Mouse (Mus musculus): ENCODE data around the gene Rpl27a. TPM values are rescaled to one million over a fixed set of nuclear protein-coding genes. Genes with fewer than 3 reads are reported as not detected.

The Rpl27a gene
- polyA plus RNA-seq, 1 experiment: 208 TPM

DNA sequence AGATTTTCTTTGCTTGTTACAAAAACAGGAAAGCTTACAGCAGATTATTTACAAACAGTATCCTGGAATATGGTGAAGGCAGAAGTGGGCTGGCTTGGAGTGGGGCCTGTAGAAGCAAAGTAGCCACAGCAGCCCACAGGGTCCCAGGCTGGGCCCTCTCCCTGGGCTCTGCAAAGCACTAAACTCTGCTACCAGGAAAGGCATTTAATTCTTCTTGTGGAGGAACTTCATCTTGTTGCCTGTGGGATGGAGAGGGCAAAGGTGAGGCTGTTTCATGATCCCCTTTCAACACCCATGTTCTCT is 5.4 kb downstream of the Rpl27a start:
- peaks cover 13% of the 10 kb centered on the region for H3K4me1 ChIP-seq (ENCODE audit: control insufficient read depth, insufficient read depth, low read length)
- TF ChIP-seq POLR2A (IDR thresholded peaks at IDR 0.05; ENCODE audit: borderline replicate concordance, extremely low read depth, low read depth, low read length) (no peak), CTCF (IDR thresholded peaks at IDR 0.05; ENCODE audit: insufficient read depth, low read length) (no peak)

DNA sequence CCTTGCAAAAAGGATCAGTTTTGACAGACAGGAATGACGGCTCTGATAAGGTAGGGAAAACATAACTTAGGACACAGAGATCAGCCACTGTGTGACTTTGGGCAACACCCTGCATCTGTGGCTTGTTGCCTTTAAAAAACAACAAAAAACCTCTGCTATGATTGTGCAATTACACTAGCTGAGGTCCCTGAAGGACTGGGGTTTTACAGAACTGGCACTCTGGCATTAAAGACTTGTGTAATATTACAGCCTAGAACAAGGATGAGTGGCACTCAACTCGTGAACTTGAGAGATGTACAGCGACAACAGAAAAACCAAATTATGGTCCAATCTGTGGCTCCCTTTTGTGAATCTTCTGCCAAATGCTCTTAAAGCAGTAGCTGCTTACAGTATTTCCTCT is 5.8 kb downstream of the Rpl27a start:
- 66% methylated on average over 3 of the region's 3 CpGs for WGBS
- Histone ChIP-seq H3K4me1 (ENCODE audit: control insufficient read depth, insufficient read depth, low read length) (peaks cover 14% of the 10 kb centered on the region), H3K4me3 (replicated peaks; ENCODE audit: extremely low read depth, low read depth, low read length) (no peak overlapping the region)
- TF ChIP-seq POLR2A (IDR thresholded peaks at IDR 0.05; ENCODE audit: borderline replicate concordance, extremely low read depth, low read depth, low read length) (no peak), CTCF (IDR thresholded peaks at IDR 0.05; ENCODE audit: insufficient read depth, low read length) (no peak)
- no peak for DNase-seq

More for the DNA sequence above, 5.4 kb downstream of the Rpl27a start:
- DNase-seq: no peak
- H3K4me3 ChIP-seq (replicated peaks; ENCODE audit: extremely low read depth, low read depth, low read length): no peak overlapping the region

DNA sequence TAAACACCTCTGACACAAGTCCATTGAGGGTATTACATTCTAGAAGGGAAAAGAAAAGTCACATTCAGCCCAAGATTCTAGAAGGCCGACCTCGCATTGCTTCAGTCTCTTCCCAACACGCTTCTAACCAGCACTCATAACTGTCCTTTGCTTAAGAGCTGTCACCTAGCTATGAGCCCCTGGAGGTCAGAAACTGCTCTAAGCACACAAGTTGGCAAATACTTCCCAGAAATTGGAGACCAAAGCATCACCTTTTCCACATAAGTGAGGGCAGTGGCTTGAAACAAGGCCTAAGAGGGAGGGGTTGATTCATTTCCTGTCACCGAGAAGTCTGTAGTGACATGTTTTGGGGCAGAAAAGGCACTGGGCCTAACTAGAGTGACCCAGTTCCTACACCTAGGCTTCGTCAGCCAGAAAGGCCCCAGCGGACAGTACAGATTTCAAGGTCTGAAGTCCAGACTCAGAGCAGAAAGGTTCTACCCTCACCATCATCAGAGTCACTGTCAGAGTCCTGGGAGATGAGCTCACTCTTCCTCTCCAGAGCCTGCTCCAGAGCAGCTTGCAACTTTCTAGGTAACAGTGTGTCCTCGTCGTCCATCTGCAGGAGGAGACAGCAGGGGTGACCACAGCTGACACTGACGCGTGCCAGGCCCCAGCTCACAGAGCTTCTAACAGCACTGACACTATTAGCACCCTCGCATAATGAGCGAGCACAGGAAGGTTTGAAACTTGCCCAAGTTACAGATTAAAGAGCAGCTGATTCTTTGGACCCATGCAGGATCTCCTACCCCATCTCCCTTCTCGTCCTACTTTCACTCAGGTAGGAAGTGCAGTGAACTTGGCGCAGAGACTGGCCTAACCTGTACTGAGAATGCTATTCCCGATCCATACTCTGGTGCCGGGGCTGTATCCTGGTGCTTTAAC is 7.1 kb downstream of the Rpl27a start:
- Histone ChIP-seq H3K4me1 (ENCODE audit: control insufficient read depth, insufficient read depth, low read length) (peaks cover 17% of the 10 kb centered on the region), H3K4me3 (replicated peaks; ENCODE audit: extremely low read depth, low read depth, low read length) (no peak overlapping the region)
- 67% methylated on average over 16 of the region's 16 CpGs for WGBS
- DNase-seq: no peak
- TF ChIP-seq POLR2A (IDR thresholded peaks at IDR 0.05; ENCODE audit: borderline replicate concordance, extremely low read depth, low read depth, low read length): no peak
- no peak for TF ChIP-seq CTCF (IDR thresholded peaks at IDR 0.05; ENCODE audit: insufficient read depth, low read length)

DNA sequence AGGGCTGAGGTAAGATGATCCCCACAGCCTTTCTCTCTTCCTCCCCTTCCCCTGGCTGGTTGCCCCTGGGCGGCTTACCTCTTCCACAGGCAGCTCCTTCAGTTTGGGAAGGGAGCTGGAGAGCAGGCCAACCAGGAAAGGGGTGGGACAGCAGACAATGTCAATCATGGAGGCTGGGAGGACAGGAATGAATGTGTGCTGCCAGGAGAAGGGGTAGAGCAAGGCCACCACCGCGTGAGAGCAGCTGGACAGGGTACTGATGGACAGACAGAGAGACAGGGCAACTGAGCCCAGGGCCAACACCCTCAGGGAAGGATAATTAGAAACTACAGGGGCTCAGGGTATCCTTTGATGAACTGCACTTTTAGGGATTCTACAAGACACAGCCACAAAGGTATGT is 8.6 kb downstream of the Rpl27a start:
- 47% methylated on average over 3 of the region's 3 CpGs for WGBS

DNA sequence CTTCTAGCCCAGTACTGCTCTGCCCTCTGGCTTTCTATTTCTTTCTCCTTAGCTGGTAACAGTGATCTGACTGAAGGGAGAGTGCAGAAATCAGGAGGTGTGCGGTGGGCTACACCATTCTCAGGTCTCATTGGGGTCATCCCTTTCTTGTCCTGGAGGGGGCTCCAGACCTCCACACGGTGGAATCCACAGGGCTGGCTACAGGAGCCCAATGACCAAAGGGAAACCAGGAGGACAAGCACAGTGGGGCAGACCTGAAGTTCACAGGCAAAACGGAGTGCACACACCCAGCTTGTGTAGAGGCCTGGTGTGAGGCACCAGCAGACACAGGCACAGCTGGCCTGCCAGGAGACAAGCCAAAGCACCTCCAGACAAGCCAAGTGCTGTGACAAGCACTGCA is 9.4 kb downstream of the Rpl27a start:
- peaks cover 26% of the 10 kb centered on the region for H3K4me1 ChIP-seq (ENCODE audit: control insufficient read depth, insufficient read depth, low read length)
- TF ChIP-seq POLR2A (IDR thresholded peaks at IDR 0.05; ENCODE audit: borderline replicate concordance, extremely low read depth, low read depth, low read length): no peak
- peak; percentile 65 for TF ChIP-seq CTCF (IDR thresholded peaks at IDR 0.05; ENCODE audit: insufficient read depth, low read length)
- peak; percentile 47 for DNase-seq
- H3K4me3 ChIP-seq (replicated peaks; ENCODE audit: extremely low read depth, low read depth, low read length): no peak overlapping the region
- 19% methylated on average over 3 of the region's 3 CpGs for WGBS

More for the DNA sequence above, 8.6 kb downstream of the Rpl27a start:
- no peak overlapping the region for H3K4me3 ChIP-seq (replicated peaks; ENCODE audit: extremely low read depth, low read depth, low read length)
- peaks cover 26% of the 10 kb centered on the region for H3K4me1 ChIP-seq (ENCODE audit: control insufficient read depth, insufficient read depth, low read length)
- no peak for DNase-seq
- TF ChIP-seq POLR2A (IDR thresholded peaks at IDR 0.05; ENCODE audit: borderline replicate concordance, extremely low read depth, low read depth, low read length) (no peak), CTCF (IDR thresholded peaks at IDR 0.05; ENCODE audit: insufficient read depth, low read length) (no peak)

DNA sequence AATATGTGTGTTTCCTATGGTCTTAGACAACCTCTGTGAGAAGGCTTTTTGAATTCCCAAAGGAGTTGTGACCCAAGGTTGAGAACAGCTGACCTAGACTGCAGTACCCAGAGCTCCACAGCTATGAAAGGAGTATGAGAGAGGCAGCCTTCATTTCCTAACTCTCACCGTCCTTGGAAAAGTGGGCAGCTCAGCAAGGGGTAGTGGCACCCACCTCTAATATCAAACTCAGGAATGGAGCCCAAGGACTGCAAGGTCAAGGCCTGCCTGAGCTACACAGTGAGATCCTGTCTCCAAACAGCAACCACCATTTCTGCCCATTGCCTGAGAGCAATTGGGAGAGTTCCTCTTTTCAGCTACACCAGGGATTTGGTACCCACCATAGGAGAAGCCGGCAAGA is 10.8 kb downstream of the Rpl27a start:
- H3K4me3 ChIP-seq (replicated peaks; ENCODE audit: extremely low read depth, low read depth, low read length): no peak overlapping the region
- peaks cover 17% of the 10 kb centered on the region for H3K4me1 ChIP-seq (ENCODE audit: control insufficient read depth, insufficient read depth, low read length)
- TF ChIP-seq POLR2A (IDR thresholded peaks at IDR 0.05; ENCODE audit: borderline replicate concordance, extremely low read depth, low read depth, low read length): no peak
- TF ChIP-seq CTCF (IDR thresholded peaks at IDR 0.05; ENCODE audit: insufficient read depth, low read length): no peak
- no peak for DNase-seq
- WGBS: 64% methylated on average over 2 of the region's 2 CpGs

DNA sequence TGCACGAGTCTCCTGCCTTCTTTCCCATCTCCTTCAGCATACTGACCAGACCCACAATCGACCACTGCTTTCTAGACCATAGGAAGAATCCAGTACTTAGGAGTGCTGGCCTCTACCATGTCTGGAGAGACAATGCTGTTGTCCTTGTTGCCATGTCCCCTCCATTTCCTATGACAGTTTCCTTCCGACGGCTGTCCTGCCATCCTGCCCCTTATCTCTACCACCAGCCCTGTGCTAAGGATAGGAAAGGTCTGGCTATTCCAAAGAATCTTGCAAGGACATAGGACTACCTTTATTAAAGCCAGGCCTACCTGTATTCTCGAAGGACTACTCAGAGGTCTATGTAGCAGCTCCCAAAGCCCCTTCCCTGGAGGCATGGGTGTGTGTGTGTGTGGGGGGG is 12.6 kb downstream of the Rpl27a start:
- no peak for DNase-seq
- 44% methylated on average over 5 of the region's 5 CpGs for whole genome bisulfite sequencing
- peaks cover 17% of the 10 kb centered on the region for H3K4me1 ChIP-seq (ENCODE audit: control insufficient read depth, insufficient read depth, low read length)
- no peak for TF ChIP-seq POLR2A (IDR thresholded peaks at IDR 0.05; ENCODE audit: borderline replicate concordance, extremely low read depth, low read depth, low read length)
- TF ChIP-seq CTCF (IDR thresholded peaks at IDR 0.05; ENCODE audit: insufficient read depth, low read length): no peak
- no peak overlapping the region for H3K4me3 ChIP-seq (replicated peaks; ENCODE audit: extremely low read depth, low read depth, low read length)

DNA sequence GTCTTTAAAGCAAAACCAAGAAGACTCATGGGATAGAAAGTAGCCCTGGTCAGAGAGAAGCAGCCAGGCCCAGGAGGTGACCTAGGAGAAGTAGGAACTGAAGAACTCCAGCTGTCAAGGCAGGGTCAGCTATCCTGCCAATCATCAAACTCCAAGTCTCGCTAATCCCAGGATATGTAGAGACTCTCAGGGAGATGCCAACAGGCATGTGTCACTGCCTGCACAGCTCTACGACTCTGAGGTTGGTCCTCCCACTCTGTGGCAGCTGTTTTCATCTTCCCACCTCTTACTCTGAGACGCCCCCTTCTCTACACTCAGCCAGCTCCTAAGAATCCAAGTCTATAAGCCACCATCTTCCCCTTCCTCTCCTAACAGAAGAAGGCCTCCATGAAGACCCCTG is 13.7 kb downstream of the Rpl27a start:
- WGBS: 39% methylated on average over 3 of the region's 3 CpGs
- TF ChIP-seq POLR2A (IDR thresholded peaks at IDR 0.05; ENCODE audit: borderline replicate concordance, extremely low read depth, low read depth, low read length) (no peak), CTCF (IDR thresholded peaks at IDR 0.05; ENCODE audit: insufficient read depth, low read length) (no peak)
- DNase-seq: no peak
- H3K4me3 ChIP-seq (replicated peaks; ENCODE audit: extremely low read depth, low read depth, low read length): no peak overlapping the region
- H3K4me1 ChIP-seq (ENCODE audit: control insufficient read depth, insufficient read depth, low read length): peaks cover 19% of the 10 kb centered on the region

DNA sequence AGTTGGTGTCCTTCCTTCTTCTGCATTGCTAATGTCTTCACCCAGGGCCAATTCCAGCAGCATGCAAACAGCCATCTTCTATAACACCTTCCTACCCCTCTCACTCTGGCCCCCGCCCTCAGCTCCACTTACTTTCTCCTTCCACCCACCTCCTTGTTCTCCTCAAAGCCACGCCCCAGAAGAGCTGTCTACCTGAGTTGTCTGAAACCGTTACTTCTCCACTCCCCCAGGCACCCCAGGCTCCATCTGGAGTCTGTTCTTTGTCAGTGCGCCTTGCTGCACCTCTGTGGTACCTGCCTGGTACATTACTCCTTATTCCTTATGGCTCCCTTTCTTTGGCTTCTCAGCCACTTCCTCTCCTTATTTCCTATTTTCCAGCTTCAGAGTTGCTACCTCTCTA is 14.2 kb downstream of the Rpl27a start:
- 87% methylated on average over 4 of the region's 4 CpGs for WGBS

DNA sequence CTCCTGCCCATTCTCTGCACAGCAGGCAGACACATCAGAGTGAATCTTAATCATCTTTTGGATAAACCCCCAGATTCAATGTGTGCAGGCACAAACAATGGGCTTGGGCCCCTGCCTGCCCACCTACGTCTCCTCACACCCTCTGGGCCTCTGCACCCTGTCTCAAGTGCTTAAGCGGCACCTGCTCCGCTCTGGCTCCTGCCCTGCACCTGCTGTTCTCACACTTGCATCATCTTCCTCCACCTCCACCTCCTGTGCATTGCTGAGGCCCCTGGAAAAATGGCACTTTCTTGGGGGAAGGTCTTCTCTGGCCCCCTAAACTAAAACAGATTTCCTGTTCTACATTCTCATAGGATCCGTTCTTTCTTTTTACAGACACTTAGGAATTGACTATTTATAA is 14.9 kb downstream of the Rpl27a start:
- DNase-seq: no peak
- Histone ChIP-seq H3K4me3 (replicated peaks; ENCODE audit: extremely low read depth, low read depth, low read length) (no peak overlapping the region), H3K4me1 (ENCODE audit: control insufficient read depth, insufficient read depth, low read length) (peaks cover 15% of the 10 kb centered on the region)
- WGBS: 82% methylated on average over 4 of the region's 4 CpGs
- TF ChIP-seq POLR2A (IDR thresholded peaks at IDR 0.05; ENCODE audit: borderline replicate concordance, extremely low read depth, low read depth, low read length) (no peak), CTCF (IDR thresholded peaks at IDR 0.05; ENCODE audit: insufficient read depth, low read length) (no peak)

More for the DNA sequence above, 14.2 kb downstream of the Rpl27a start:
- TF ChIP-seq CTCF (IDR thresholded peaks at IDR 0.05; ENCODE audit: insufficient read depth, low read length) (no peak), POLR2A (IDR thresholded peaks at IDR 0.05; ENCODE audit: borderline replicate concordance, extremely low read depth, low read depth, low read length) (no peak)
- no peak for DNase-seq
- peaks cover 19% of the 10 kb centered on the region for H3K4me1 ChIP-seq (ENCODE audit: control insufficient read depth, insufficient read depth, low read length)
- no peak overlapping the region for H3K4me3 ChIP-seq (replicated peaks; ENCODE audit: extremely low read depth, low read depth, low read length)
